Mouse (Mus musculus) CH12.LX (cell line): ENCODE measurements around the gene Slc7a6.

Experiments
- CHD2 ChIP-seq: IDR thresholded peaks from 2 replicates; pipeline ENCODE4 v1.6.1; 2011; ENCODE audit warnings: low read length, improper control_type of control experiment
- CTCF ChIP-seq, 2 experiments: IDR thresholded peaks in 1 of 2; conservative IDR thresholded peaks in 1 of 2; 2 replicates each; pipeline ENCODE4 v1.5.1; 2011 to 2012; ENCODE audit warnings: low read depth in 2 of 2, low read length in 2 of 2, improper control_type of control experiment in 1 of 2, inconsistent platforms in 1 of 2, mild to moderate bottlenecking in 1 of 2, moderate library complexity in 1 of 2
- MAX ChIP-seq: IDR thresholded peaks from 2 replicates; pipeline ENCODE4 v1.6.1; 2011; ENCODE audit warnings: low read length, improper control_type of control experiment
- POLR2A ChIP-seq: IDR thresholded peaks from 2 replicates; pipeline ENCODE4 v1.6.1; 2011; ENCODE audit warnings: low read depth, mild to moderate bottlenecking, improper control_type of control experiment, low read length
- SMC3 ChIP-seq: IDR thresholded peaks from 2 replicates; pipeline ENCODE4 v1.6.1; 2011; ENCODE audit warnings: low read depth, low read length, improper control_type of control experiment
- TCF12 ChIP-seq: IDR thresholded peaks from 2 replicates; pipeline ENCODE4 v1.6.1; 2014; ENCODE audit warnings: low read depth, mild to moderate bottlenecking, inconsistent platforms, low read length, improper control_type of control experiment
- ZNF384 ChIP-seq: IDR thresholded peaks from 2 replicates; pipeline ENCODE4 v1.6.1; 2012; ENCODE audit warnings: low read depth, low read length, improper control_type of control experiment, inconsistent platforms

GRCm38 (mm10) chr8:106147868-106148565 lies 20.6 kb upstream of the Slc7a6 start:
- TF ChIP-seq POLR2A (no peak), CTCF (conservative IDR thresholded peaks at IDR 0.05 in 1 of 2, IDR thresholded peaks at IDR 0.05 in 1 of 2; ENCODE audit: low read depth in 2 of 2, low read length in 2 of 2) (no peak), CHD2 (no peak), MAX (no peak), SMC3 (no peak), ZNF384 (no peak), TCF12 (no peak)
